In the genomic region with DNA sequence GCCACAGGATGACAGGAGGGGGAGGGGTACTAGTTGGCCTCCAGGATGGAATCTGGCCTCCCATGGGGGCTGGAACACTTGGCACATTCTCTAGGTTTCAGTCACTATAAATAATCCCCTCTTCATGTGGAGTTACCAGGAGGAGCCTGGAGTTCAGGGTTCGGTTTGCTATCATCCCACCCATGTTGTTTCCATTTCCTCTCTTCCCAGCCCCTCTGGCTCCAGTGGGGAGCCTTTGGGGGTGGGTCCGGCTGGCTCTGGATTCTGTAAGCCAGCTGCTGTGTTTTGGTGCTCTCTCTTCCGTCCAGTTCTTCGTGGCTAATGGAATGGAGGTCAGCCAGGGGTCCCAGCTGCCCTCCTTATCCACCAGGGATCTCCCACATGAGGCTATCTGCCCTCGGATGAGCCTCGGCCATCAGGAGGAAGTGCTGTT, we compare ENCODE assay signal across 9 mouse cellular contexts. TPM values are rescaled to one million over a fixed set of nuclear protein-coding genes. Genes with fewer than 3 reads are reported as not detected.
DNase-seq lines count a peak whose midpoint lies in the region; ATAC-seq and TF ChIP-seq lines count a peak whose summit lies in the region.
"Had no signal": no experiment of that assay in that cellular context is flagged by ENCODE, and none has a peak within 500 bp of the region (broad histone marks: within the 10 kb centered on the region; RNA-seq: fewer than 3 reads in every experiment).

No protein-coding gene starts in this region.

- peak; percentile 12 for DNase-seq in hindbrain, embryonic 10.5 days (ENCODE audit: low spot score)
- DNase-seq in hindbrain, embryonic 11.5 days (ENCODE audit: low spot score) = no peak
- DNase-seq in intestine, embryonic 14.5 days (ENCODE audit: low spot score) = peak; percentile 59
- no peak for DNase-seq in right cerebral cortex, postnatal 4 days
- no peak for DNase-seq in left cerebral cortex, adult 2 months (ENCODE audit: extremely low spot score in 1 of 2, low spot score in 2 of 2)
- DNase-seq in right cerebral cortex, postnatal 25 days = no peak

- H3K36me3 ChIP-seq in hindbrain, embryonic 10.5 days = no peaks in the 10 kb centered on the region
- H3K36me3 ChIP-seq in hindbrain, embryonic 11.5 days (ENCODE audit: control insufficient read depth, insufficient read depth, low read length) = no peaks in the 10 kb centered on the region
- H3K36me3 ChIP-seq in embryonic facial prominence, embryonic 15.5 days = no peaks in the 10 kb centered on the region
- peaks cover 16% of the 10 kb centered on the region for H3K36me3 ChIP-seq in intestine, embryonic 14.5 days (ENCODE audit: control insufficient read depth, insufficient read depth, low read length)
- peaks cover 2% of the 10 kb centered on the region for H3K36me3 ChIP-seq in lung, embryonic 16.5 days (ENCODE audit: control insufficient read depth, insufficient read depth, low read length)

- no peak for TF ChIP-seq CTCF in left cerebral cortex, adult 2 months (IDR thresholded peaks at IDR 0.05)

- 33% methylated on average over 6 of the region's 6 CpGs for WGBS in hindbrain, embryonic 10.5 days
- 34% methylated on average over 6 of the region's 6 CpGs for WGBS in hindbrain, embryonic 11.5 days
- WGBS in embryonic facial prominence, embryonic 15.5 days = 22% methylated on average over 6 of the region's 6 CpGs
- 12% methylated on average over 6 of the region's 6 CpGs for WGBS in intestine, embryonic 14.5 days
- WGBS in lung, embryonic 16.5 days = 18% methylated on average over 6 of the region's 6 CpGs

- no peaks in the 10 kb centered on the region for H3K9me3 ChIP-seq in hindbrain, embryonic 10.5 days
- no peaks in the 10 kb centered on the region for H3K9me3 ChIP-seq in hindbrain, embryonic 11.5 days (ENCODE audit: control insufficient read depth, low read length)
- H3K9me3 ChIP-seq in embryonic facial prominence, embryonic 15.5 days (replicated peaks) = no peaks in the 10 kb centered on the region
- H3K9me3 ChIP-seq in intestine, embryonic 14.5 days (ENCODE audit: control insufficient read depth, low read length) = no peaks in the 10 kb centered on the region
- H3K9me3 ChIP-seq in lung, embryonic 16.5 days (ENCODE audit: control insufficient read depth, low read length) = no peaks in the 10 kb centered on the region
- H3K9me3 ChIP-seq: megakaryocyte, embryonic 14.5 days had no signal

- intact Hi-C loops in left cerebral cortex, adult 2 months (cut with DNase I) = no loop called here

- H3K27ac ChIP-seq in hindbrain, embryonic 10.5 days = peak overlapping the region; percentile 62
- no peak overlapping the region for H3K27ac ChIP-seq in hindbrain, embryonic 11.5 days (ENCODE audit: low read depth, low read length)
- peak overlapping the region; percentile 58; the same call in 1 of the 2 replicates for H3K27ac ChIP-seq in embryonic facial prominence, embryonic 15.5 days (replicated peaks)
- peak overlapping the region; percentile 84 for H3K27ac ChIP-seq in intestine, embryonic 14.5 days (ENCODE audit: low read depth)
- H3K27ac ChIP-seq in lung, embryonic 16.5 days (ENCODE audit: low read length) = peak overlapping the region; percentile 90
- H3K27ac ChIP-seq in left cerebral cortex, adult 2 months = no peak overlapping the region

- H3K9ac ChIP-seq in hindbrain, embryonic 11.5 days (ENCODE audit: low read depth, low read length) = no peak overlapping the region
- no peak overlapping the region for H3K9ac ChIP-seq in embryonic facial prominence, embryonic 15.5 days
- H3K9ac ChIP-seq in intestine, embryonic 14.5 days (ENCODE audit: low read length) = no peak overlapping the region
- H3K9ac ChIP-seq in lung, embryonic 16.5 days (ENCODE audit: low read length) = 0 out of 2 replicates have a peak overlapping the region, but pooled peaks have one; percentile 11

- H3K27me3 ChIP-seq in hindbrain, embryonic 10.5 days (ENCODE audit: insufficient read depth, poor library complexity, severe bottlenecking) = peaks cover 25% of the 10 kb centered on the region
- peaks cover 2% of the 10 kb centered on the region; the same call in 1 of the 2 replicates for H3K27me3 ChIP-seq in hindbrain, embryonic 11.5 days (ENCODE audit: control insufficient read depth, insufficient read depth, low read length)
- no peaks in the 10 kb centered on the region for H3K27me3 ChIP-seq in embryonic facial prominence, embryonic 15.5 days
- no peaks in the 10 kb centered on the region for H3K27me3 ChIP-seq in intestine, embryonic 14.5 days (replicated peaks; ENCODE audit: control insufficient read depth, insufficient read depth, low read length)
- H3K27me3 ChIP-seq in lung, embryonic 16.5 days (ENCODE audit: control insufficient read depth, insufficient read depth, low read depth, low read length) = peaks cover 2% of the 10 kb centered on the region; the same call in 1 of the 2 replicates

- H3K4me3 ChIP-seq in hindbrain, embryonic 10.5 days = no peak overlapping the region
- H3K4me3 ChIP-seq in hindbrain, embryonic 11.5 days (ENCODE audit: low read depth, low read length) = no peak overlapping the region
- H3K4me3 ChIP-seq in embryonic facial prominence, embryonic 15.5 days (replicated peaks) = no peak overlapping the region
- H3K4me3 ChIP-seq in intestine, embryonic 14.5 days (ENCODE audit: low read depth, low read length) = no peak overlapping the region
- no peak overlapping the region for H3K4me3 ChIP-seq in lung, embryonic 16.5 days (ENCODE audit: low read length)
- H3K4me3 ChIP-seq in left cerebral cortex, adult 2 months = no peak overlapping the region
- H3K4me3 ChIP-seq: megakaryocyte, embryonic 14.5 days had no signal

- ATAC-seq in hindbrain, embryonic 11.5 days (ENCODE audit: low FRiP score) = no peak
- ATAC-seq in embryonic facial prominence, embryonic 15.5 days (ENCODE audit: insufficient number of reproducible peaks, low FRiP score, low TSS enrichment, low read depth) = peak; percentile 44
- ATAC-seq in intestine, embryonic 14.5 days (replicated peaks; ENCODE audit: low FRiP score, low TSS enrichment, low read depth) = peak; percentile 66
- ATAC-seq in lung, embryonic 16.5 days (ENCODE audit: low read depth) = peak; percentile 89

- no peak overlapping the region for H3K4me2 ChIP-seq in hindbrain, embryonic 11.5 days (replicated peaks; ENCODE audit: low read depth, low read length)
- 0 out of 2 replicates have a peak overlapping the region, but pooled peaks have one; percentile 8 for H3K4me2 ChIP-seq in embryonic facial prominence, embryonic 15.5 days (replicated peaks)
- peak overlapping the region; percentile 12; the same call in 1 of the 2 replicates for H3K4me2 ChIP-seq in intestine, embryonic 14.5 days (ENCODE audit: low read length)
- H3K4me2 ChIP-seq in lung, embryonic 16.5 days (ENCODE audit: low read depth, low read length) = no peak overlapping the region

- peaks cover 37% of the 10 kb centered on the region for H3K4me1 ChIP-seq in hindbrain, embryonic 10.5 days (replicated peaks)
- 0 out of 2 replicates have a peak, but pooled peaks cover 8% of the 10 kb centered on the region for H3K4me1 ChIP-seq in hindbrain, embryonic 11.5 days (replicated peaks; ENCODE audit: control insufficient read depth, insufficient read depth, low read length)
- H3K4me1 ChIP-seq in embryonic facial prominence, embryonic 15.5 days = peaks cover 48% of the 10 kb centered on the region
- peaks cover 38% of the 10 kb centered on the region for H3K4me1 ChIP-seq in intestine, embryonic 14.5 days (replicated peaks; ENCODE audit: control insufficient read depth, insufficient read depth, low read length)
- H3K4me1 ChIP-seq in lung, embryonic 16.5 days (replicated peaks; ENCODE audit: control insufficient read depth, insufficient read depth, low read length) = peaks cover 33% of the 10 kb centered on the region

RNA-seq across cellular contexts. Expression of a gene that starts 4.6 kb away (rescaled TPM):
- 2.9 and 3.0 TPM in 2 replicates for polyA plus RNA-seq in hindbrain, embryonic 10.5 days (2016; fragmentation: Nextera tagmentation; extraction: Ambion mirVana)
- 3.3 and 4.3 TPM in 2 replicates for polyA plus RNA-seq in hindbrain, embryonic 11.5 days (2014; fragmentation: Nextera tagmentation; extraction: Ambion mirVana)
- polyA plus RNA-seq in embryonic facial prominence, embryonic 15.5 days (2015; fragmentation: Nextera tagmentation; extraction: Ambion mirVana) = 37.3 and 44.0 TPM in 2 replicates
- 31.0 and 32.9 TPM in 2 replicates for polyA plus RNA-seq in intestine, embryonic 14.5 days (2014; fragmentation: Nextera tagmentation; extraction: Ambion mirVana)
- polyA plus RNA-seq in lung, embryonic 16.5 days (2015; fragmentation: Nextera tagmentation; extraction: Ambion mirVana) = 67.3 and 72.1 TPM in 2 replicates
- total RNA-seq in left cerebral cortex, adult 2 months (2021) = 1 to 10 TPM; 3.9 to 4.4 TPM

RNA-seq across cellular contexts. Expression of a gene that starts 27.4 kb away (rescaled TPM):
- not detected in 2 replicates for polyA plus RNA-seq in hindbrain, embryonic 10.5 days (2016; fragmentation: Nextera tagmentation; extraction: Ambion mirVana)
- 0.08 TPM in 1 of 2 replicates, not detected in the other for polyA plus RNA-seq in hindbrain, embryonic 11.5 days (2014; fragmentation: Nextera tagmentation; extraction: Ambion mirVana)
- 0.07 and 0.19 TPM in 2 replicates for polyA plus RNA-seq in embryonic facial prominence, embryonic 15.5 days (2015; fragmentation: Nextera tagmentation; extraction: Ambion mirVana)
- polyA plus RNA-seq in intestine, embryonic 14.5 days (2014; fragmentation: Nextera tagmentation; extraction: Ambion mirVana) = not detected in 2 replicates
- polyA plus RNA-seq in lung, embryonic 16.5 days (2015; fragmentation: Nextera tagmentation; extraction: Ambion mirVana) = 0.11 and 0.36 TPM in 2 replicates
- total RNA-seq in left cerebral cortex, adult 2 months (2021) = not detected

Comparison
In these comparisons a context has a peak if more than half of its experiments do, and no peak if none do; other contexts are left out.
1. DNase-seq: peak in hindbrain, embryonic 10.5 days (single experiment) and intestine, embryonic 14.5 days (single experiment); none in hindbrain, embryonic 11.5 days (single experiment), right cerebral cortex, postnatal 4 days (single experiment), left cerebral cortex, adult 2 months (0 of 2) and right cerebral cortex, postnatal 25 days (single experiment).
2. H3K27ac ChIP-seq: peak in hindbrain, embryonic 10.5 days (single experiment), embryonic facial prominence, embryonic 15.5 days (single experiment), intestine, embryonic 14.5 days (single experiment) and lung, embryonic 16.5 days (single experiment); none in hindbrain, embryonic 11.5 days (single experiment) and left cerebral cortex, adult 2 months (single experiment).
3. H3K4me2 ChIP-seq: peak in embryonic facial prominence, embryonic 15.5 days (single experiment) and intestine, embryonic 14.5 days (single experiment); none in hindbrain, embryonic 11.5 days (single experiment) and lung, embryonic 16.5 days (single experiment).